Mouse (Mus musculus) brain, embryonic 14.5 days (tissue): Measurements from ENCODE around the gene Slc37a3. TPM values are rescaled to one million over a fixed set of nuclear protein-coding genes. Genes with fewer than 3 reads are reported as not detected.
A peak's percentile ranks its signal among the peaks of the same experiment; 100 is the strongest.
"Not testable (repeated sequence)": the region's sequence is repeated elsewhere in the genome, so short reads cannot be mapped to it uniquely, and the experiment has no call there.

Experiments used
- DNase-seq: peaks from one replicate; pipeline ENCODE4 v3.0.0-alpha.2; 2011; ENCODE audit warnings: low read depth
- CTCF ChIP-seq: fragments of 200-500 bp; IDR thresholded peaks from 2 replicates; pipeline ENCODE4 v1.5.1; 2012; ENCODE audit warnings: inconsistent platforms, mild to moderate bottlenecking, moderate library complexity, borderline replicate concordance; ENCODE audit not compliant: insufficient read depth, insufficient read length; ENCODE audit errors: extremely low read depth
- POLR2A ChIP-seq: fragments of 200-500 bp; IDR thresholded peaks from 2 replicates; pipeline ENCODE4 v1.6.1; 2012; ENCODE audit warnings: mild to moderate bottlenecking, inconsistent platforms, borderline replicate concordance; ENCODE audit not compliant: poor library complexity, insufficient read depth, insufficient read length, severe bottlenecking; ENCODE audit errors: extremely low read depth
- polyA plus RNA-seq: library from polyadenylated mRNA; depleted of rRNA; stranded (reverse); fragments of >200 nt; gene quantifications from 2 replicates; pipeline ENCODE4 v1.2.3, GENCODE M21; 2012

The Slc37a3 gene
- polyA plus RNA-seq, 1 experiment: 42.7 TPM

- DNase-seq: no peak
- no peak for TF ChIP-seq POLR2A
- no peak for TF ChIP-seq CTCF
These were observed 25.7 kb upstream of the Slc37a3 start for GRCm38 (mm10) chr6:39403136-39403535.

DNA sequence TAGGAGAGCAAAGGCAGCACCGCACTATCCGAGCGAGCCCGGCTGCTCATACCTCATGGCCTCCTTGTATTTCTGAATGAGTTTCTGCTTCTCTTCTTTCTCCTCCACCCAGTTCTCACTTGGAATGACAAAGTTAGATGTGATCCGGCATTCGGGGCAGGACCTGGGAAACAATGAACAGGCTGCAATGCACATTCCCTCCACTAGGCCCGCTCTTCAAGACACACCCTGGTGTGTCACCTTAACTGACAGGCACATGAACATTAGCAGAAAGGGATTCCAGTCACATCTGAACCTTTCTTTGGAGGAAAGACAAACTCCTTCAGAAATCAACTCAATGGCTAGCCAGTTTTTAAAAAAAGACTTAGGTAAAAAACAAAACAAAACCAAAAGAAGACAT, 22.9 kb upstream of the Slc37a3 start:
- DNase-seq: no peak
- TF ChIP-seq POLR2A (no peak), CTCF (peak; percentile 61)

- no peak for TF ChIP-seq CTCF
- TF ChIP-seq POLR2A: no peak
- no peak for DNase-seq
These were observed 20.9 kb upstream of the Slc37a3 start for GRCm38 (mm10) chr6:39398342-39398741.

DNA sequence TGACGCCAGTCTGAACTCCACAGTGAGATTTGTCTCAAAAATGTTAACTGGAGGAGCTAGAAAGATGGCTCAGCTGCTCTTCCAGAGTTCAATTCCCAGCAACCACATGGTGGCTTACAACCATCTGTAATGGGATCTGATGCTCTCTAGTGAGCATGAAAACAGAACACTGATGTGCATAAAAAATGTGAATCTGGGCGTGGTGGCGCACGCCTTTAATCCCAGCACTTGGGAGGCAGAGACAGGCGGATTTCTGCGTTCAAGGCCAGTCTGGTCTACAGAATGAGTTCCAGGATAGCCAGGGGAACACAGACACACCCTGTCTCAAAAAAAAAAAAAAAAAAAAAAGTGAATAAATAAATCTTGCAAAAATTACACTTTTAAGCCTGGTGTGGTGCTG, 19.6 kb upstream of the Slc37a3 start:
- TF ChIP-seq CTCF (no peak), POLR2A (no peak)

DNA sequence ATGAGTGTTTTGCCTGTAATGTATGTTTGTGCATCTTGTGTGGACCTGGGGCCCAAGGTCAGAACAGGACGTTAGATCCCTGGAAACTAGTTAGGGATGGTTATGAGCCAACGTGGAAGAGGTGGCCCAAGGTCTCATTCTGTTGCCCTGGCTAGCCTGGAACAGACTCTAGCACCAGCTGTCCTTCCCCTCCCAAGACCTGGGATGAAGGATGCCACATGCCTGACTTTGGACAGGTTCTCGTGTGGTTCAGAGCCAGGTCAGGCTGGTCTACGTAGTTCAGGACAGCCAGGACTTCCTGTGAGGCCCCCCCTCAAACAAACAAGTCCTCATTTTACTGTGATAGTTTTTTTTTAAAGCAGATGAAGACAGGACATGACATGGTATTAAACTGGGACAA, 18.4 kb upstream of the Slc37a3 start:
- DNase-seq: no peak
- no peak for TF ChIP-seq CTCF

More for the DNA sequence above, 19.6 kb upstream of the Slc37a3 start:
- DNase-seq: no peak

GRCm38 (mm10) chr6:39395471-39395870, 18.0 kb upstream of the Slc37a3 start:
- no peak for DNase-seq
- TF ChIP-seq POLR2A (no peak), CTCF (no peak)

GRCm38 (mm10) chr6:39389988-39390387, 12.5 kb upstream of the Slc37a3 start:
- no peak for DNase-seq
- TF ChIP-seq CTCF (no peak), POLR2A (no peak)

GRCm38 (mm10) chr6:39381125-39381880, 3.8 kb upstream of the Slc37a3 start, which contains the start of gene Rab19:
TSS of gene Rab19 (plus strand) at chr6:39381175.
- no peak for DNase-seq
- TF ChIP-seq CTCF: no peak
- no peak for TF ChIP-seq POLR2A

DNA sequence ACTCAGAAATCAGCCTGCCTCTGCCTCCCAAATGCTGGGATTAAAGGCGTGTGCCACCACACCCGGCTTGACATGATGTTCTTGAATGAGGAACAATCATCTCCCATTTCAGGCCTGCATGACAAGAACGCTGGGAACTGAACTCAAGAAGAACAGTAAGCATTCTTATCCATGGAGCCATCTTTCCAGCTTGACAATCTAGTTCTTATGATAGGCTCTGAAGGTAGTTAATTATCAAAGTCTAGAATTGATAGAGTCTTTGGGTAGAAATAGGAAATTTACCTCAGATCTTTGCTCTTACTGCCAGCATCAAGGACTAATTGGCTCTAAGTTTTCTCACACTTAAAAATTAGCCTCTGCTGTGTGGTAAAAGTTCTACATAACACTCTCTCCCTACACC, 2.8 kb upstream of the Slc37a3 start:
- no peak for DNase-seq
- TF ChIP-seq CTCF (no peak), POLR2A (no peak)

GRCm38 (mm10) chr6:39379749-39380148, 2.3 kb upstream of the Slc37a3 start:
- DNase-seq: no peak
- TF ChIP-seq POLR2A (no peak), CTCF (no peak)

GRCm38 (mm10) chr6:39379224-39379623, 1.7 kb upstream of the Slc37a3 start:
- DNase-seq: no peak
- no peak for TF ChIP-seq CTCF
- TF ChIP-seq POLR2A: no peak

GRCm38 (mm10) chr6:39378161-39378835, 823 bp upstream of the Slc37a3 start:
- not testable (repeated sequence) for DNase-seq

DNA sequence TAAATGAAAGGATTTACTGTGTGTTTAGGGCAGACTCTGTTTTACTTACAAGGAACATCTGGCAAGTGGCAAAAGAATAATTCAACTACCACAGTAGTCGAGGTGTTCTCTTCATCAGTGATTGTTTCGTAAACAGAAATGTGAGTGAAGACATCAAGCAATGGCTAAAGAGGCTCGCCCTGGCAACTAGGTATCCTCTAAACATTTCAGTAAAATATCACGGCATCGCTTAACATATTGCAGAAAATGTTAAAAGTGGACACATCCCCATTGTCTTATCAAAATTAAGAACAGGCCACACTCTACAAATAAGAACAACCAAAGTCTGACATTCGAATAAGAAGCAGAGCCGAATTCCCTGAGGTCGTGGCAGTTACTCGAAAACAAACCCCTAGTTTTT, 700 bp downstream of the Slc37a3 start:
- no peak for DNase-seq

More for the DNA sequence above, 700 bp downstream of the Slc37a3 start:
- TF ChIP-seq POLR2A (no peak), CTCF (no peak)
